Mouse (Mus musculus): ENCODE measurements around the gene Robo2.
"Not testable (repeated sequence)": the region's sequence is repeated elsewhere in the genome, so short reads cannot be mapped to it uniquely, and the experiment has no call there.

Gene Robo2

DNA sequence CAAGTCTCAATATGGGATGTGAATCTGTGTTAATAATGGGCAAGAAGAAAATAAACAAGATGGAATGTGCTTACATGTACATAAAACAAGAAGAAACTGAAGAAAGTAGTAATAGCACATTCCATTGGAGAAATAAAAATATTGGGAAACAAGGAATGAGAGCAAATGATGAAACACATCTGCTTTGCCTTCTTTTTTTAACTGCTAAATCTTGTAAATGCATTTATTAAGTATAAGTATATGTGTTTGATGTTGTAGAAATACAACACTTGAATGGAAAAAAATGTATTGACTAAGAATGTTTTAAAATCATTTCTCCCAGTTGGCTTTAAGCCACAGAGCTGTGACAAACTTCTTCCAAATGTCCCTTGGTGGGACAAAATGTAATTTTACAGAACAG is 350.1 kb downstream of the Robo2 start:
- no peak for DNase-seq

DNA sequence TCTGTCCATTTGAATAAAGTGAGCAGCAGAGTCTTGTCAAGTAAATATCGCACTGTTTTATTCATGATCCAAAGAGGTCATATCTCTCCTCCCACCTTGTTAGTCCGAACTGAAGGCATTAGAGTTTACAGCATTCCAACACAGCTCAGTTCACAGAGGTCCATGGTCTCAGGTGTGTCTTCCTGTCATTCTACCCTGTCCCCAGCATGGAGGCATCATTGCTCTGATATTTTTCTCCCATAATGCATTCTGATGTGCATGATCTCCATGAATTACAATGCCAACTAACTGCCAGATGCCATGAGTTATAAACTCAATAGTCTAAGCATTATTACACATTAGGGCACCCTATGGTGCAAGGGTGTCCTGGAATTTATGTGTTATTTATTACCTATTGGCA is 354.7 kb downstream of the Robo2 start:
- DNase-seq, result no peak

DNA sequence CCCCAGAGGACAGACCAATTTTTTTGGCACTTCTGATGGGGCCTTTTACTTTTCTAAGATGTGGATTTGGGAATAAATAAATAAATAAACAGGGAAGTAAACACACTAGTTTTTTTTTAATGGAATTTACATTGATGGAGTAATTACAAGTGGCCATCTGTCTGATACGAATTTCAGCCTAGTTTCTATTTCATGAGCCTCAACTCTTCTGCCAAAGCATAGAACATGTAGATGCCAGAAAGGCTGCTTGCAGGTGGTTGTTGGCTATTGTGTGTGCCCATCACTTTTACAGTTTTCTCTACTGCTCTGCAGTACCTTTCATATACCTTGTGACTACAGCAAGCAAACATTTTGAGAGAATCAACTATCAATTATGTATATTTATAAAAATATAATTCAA is 355.4 kb downstream of the Robo2 start:
- DNase-seq, result no peak

DNA sequence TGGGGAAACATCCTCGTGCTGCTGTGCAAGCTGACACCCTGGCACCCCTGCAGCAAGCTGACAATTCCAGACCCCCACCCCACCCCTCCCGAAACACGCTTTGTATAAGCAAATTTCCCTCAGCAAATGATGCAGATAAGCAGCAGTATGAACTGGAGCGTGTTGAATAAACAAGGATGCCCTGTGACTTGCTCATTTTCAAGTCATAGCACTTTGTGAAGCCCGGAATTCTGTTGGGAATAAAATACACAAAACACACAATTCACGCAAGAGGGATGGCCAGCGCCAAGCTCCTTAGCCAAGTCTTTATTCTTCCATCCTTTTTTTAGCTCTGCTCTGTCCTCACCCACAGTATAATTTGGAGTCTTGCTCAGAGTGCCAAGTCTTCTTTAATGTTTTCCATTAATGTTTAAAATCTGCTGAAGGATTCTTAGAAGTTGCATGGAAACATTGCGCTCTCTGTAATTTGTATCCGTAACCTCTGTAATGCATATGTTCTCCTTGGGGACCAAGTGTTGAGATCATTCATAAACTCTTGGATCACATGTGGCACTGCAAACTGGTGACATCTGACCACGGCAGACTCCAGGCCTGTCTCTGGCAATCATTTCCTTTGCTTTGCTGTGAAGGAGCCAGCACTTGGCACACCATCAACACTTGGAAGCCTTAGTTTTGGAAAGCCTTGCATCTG is 356.4 kb downstream of the Robo2 start:
- DNase-seq, result peak; percentile 48

DNA sequence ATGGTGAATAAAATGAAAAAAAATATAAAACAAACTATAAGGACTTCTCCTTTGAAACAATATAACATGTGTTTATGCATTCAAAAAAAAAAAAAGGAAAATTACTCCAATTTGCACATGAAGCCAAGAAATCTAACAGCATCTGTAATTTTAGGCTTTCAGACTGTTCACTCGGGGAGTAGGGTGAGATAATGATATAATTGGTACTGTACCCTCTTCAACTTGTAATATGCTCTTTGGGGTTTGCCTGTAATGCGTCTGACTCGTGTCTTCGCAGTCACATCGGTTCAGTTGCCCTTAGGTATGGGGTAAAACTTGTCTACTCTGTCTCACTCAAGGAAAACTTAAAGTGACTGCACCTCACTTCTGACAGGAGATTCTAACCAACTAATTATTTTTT is 362.2 kb downstream of the Robo2 start:
- no peak for DNase-seq

DNA sequence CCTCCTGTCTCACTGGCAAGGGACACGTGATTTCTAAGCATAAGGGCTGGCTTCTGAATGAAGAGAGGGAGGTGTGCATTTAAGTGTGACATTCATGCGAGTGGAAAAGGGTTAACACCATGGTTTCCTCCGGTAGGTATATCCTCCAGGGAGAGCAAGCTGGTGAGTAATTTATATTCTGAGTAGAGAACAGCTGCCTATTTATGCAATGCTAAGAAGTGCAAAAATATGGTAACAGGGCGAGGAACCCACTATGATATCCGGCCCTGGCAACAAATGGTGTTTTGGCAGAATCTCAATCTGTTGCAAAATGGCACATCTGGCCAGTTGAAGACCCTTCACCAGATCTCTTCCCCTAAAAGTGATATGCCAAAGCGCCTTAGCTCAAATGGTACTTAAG is 362.6 kb downstream of the Robo2 start:
- DNase-seq, result no peak

DNA sequence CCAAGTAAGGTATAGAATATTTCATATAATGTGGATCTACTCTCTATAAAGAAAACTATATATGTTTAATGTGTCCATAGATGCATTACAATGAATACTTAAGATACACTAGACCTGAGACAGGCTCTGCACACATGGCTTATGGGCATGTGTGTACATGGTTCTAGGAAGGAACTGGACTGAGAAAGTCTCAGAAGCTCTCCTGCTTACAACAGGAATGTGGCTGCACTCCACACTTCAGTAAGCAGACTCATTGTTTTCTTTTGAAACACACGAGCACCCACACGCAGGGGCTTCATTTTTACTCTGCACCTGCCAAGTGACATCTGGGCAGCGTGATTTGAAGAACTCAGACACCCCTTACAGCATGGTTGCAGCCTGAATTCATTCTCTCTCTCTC is 364.4 kb downstream of the Robo2 start:
- no peak for DNase-seq

DNA sequence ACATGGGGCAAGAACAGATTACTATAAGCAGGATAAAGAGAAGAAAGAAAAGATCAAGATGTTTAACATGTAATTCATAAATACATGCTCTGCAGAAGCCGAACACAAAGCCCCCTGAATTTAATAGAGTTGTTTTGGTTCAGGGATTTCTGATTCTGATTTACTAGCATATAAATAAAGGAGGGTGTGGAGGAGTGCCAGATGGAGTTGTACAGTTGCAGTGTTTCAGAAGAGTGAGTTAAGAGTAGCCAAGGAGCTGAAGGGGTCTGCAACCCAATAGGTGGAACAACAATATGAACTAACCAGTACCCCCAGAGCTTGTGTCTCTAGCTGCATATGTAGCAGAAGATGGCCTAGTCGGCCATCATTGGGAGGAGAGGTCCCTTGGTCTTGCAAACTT is 370.8 kb downstream of the Robo2 start:
- DNase-seq, result not testable (repeated sequence)

DNA sequence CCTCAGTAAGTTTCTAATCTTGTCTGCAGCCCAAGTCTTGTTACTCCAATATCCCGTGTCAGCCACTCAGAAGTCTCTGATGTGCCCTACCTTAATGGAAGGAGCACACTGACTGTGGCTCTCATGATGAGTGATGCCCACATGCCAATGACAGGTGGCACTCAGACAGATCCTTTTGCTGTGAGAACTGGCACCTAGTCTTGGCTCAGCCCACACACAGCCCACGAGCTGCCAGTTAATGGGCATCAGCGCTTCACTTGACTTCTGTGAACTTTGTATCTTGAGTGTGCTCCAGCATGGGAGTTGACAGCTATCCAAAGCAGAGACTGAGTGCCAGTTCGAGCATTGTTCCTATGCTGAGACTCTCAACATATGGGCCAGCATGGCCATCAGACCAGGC is 383.8 kb downstream of the Robo2 start:
- no peak for DNase-seq

DNA sequence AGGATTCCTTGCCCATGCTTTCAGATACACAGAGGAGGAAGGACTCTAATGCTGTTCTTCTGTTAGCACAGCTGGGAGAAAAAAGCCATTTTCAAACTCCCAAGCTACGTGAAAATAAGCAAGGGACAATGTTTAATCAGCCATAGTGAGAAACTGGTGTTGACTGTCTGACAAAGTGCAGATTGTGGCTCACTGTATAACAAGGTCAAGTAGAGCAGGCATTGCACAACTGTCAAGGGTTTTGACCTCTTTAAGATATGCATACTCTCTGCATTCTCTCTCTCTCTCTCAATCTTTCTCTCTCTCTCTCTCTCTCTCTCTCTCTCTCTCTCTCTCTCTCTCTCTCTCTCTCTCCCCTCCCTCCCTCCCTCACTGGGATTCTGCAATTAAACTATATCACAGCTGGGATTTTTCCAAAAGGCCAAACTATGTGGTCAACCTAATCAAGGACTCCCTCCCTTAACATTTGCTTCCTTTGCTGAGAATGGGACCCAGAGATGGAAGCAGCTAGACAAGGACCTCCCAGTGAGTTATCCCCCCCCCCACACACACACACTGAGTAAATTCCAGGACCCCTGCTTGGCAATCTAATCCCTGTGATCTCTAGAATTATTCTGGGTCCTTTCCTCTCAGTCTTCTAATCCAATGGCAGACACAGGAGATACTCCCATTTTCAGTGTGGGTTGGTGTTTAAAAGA is 389.2 kb downstream of the Robo2 start:
- DNase-seq, result no peak

DNA sequence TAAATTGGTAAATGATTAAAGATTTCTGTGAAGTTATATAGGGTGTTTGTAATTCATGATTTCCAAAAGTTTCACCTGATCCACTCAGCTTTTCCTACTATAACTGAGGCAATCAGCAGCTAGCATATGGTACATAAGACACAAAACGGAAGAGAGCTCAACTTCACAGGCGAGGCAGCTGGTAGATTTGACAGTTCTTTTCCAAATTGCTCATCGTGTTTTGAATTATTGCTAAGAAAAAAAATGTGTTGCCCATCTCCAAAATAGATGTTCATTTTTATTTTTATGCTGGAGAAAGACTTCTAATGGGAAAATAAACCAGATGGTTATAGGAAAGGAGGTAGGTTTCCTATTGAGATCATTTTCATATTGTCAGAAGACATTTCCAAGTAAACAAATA is 405.9 kb downstream of the Robo2 start:
- DNase-seq, result no peak

DNA sequence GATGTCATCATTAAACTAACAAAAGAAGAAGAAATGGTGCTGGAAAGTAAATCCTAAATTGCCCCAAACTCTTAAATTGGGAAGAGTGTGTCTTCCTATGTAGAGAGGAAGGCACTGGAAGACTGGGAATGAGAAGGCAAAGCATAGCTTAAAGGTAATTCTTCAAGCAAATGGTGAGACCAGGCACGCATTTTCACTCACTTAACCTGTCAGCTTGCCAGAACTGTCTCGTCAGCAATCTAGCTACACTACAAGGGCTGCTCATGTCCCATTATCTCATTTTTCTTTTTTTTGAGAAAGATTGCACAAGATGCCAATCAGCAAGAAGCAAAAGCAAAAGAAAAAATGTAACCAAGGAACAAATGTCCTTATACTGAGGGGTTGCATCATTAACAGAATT is 410.3 kb downstream of the Robo2 start:
- DNase-seq, result no peak

DNA sequence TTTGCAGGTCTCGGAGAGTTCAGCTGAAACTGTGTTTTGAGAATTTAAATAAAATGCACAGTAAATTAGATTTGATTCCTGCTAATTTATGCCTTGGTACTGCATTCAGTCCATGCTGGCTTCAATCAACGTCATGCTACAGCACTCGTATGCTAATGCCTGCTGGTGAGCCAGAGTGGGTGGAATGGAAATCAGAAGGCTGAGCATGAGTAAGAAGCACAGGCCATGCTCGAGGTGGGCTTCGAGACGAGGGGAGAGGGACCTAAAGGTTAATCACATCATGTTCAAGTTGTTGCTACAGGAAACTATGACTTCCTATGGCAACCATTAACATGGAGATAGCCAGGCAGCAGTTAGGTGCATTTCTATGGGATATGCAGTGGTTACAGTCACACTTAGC is 420.4 kb downstream of the Robo2 start:
- no peak for DNase-seq

DNA sequence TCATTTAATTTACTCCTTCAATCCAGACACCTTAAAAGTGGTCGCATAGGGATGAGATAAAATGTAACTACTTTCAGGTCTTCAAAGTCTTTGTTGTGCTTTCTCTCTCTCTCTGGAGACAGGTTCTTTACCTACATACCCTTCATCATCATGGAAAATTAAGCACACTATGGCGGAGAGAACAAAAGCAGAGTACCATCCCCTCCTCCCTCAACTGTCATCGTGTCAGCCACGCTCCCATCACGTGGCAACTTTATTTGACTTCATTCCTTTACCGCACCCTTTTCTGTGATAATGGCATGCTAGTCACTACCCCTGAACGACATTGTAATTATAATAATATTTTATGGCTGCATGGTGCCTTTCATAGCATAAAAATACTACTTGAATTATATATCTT is 442.1 kb downstream of the Robo2 start:
- DNase-seq, result no peak

DNA sequence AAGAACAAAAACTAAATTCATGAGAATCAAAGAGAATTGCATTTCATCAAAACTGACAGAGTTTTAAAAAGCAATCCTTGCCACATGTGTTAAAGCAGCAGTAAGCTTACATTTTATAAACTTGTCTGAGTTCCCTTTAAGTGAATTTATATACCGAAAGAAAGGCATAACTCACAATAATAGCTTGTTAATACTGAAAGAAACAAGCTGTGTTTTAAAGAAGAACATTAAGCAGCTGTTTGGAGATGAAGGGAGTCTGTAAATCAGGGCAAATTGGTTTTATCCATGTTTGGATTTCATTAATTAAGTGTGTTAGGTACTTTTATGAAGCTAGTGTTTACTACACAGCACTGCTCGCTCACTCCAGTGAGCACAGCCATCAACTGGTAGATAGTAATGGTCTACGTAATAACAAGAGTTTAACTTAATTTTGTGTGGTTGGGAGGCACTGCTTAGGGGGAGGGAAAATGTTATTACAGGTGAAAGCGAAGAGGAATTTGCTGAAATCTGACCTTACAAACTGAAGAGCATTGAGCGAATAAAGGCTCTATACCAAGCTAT is 447.2 kb downstream of the Robo2 start:
- DNase-seq, result no peak

DNA sequence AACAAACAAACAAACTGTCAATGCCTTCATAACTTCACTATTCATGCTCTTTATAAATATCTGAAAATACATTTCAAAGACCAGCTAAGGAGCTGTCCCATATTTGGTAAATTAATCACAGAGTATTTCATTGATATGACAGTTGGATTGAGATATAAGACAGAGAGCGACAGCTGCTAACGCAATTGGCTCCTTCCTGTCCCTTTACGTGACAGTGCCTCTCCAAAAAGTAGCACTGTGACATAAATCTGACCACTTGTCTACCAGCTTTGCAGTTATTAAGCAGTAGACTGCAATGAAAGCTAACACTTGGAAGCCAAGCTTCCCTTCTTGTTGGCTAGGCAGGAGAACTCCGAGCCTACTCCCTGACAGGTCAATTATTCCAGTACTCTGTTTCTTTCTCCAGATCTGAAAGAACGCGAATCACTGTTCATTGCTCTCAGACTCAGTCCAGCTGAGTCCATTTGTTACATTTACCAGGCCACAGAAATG is 452.1 kb downstream of the Robo2 start:
- DNase-seq, result no peak

DNA sequence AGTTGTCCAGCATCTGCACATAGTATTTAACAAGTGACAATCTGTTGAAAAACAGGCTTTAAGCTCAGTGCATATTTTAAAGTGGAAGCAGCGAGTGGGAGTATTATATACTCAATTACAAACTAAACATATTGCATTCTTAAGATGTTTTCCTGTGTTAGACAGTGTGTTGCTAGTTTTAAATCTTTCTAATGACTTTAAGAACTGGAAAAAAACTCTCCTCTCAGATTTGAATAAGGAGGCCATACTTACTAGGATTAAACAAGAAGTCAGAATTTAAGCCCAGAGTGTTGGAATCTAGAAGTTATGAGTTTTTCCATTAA is 453.1 kb downstream of the Robo2 start:
- DNase-seq, result no peak

DNA sequence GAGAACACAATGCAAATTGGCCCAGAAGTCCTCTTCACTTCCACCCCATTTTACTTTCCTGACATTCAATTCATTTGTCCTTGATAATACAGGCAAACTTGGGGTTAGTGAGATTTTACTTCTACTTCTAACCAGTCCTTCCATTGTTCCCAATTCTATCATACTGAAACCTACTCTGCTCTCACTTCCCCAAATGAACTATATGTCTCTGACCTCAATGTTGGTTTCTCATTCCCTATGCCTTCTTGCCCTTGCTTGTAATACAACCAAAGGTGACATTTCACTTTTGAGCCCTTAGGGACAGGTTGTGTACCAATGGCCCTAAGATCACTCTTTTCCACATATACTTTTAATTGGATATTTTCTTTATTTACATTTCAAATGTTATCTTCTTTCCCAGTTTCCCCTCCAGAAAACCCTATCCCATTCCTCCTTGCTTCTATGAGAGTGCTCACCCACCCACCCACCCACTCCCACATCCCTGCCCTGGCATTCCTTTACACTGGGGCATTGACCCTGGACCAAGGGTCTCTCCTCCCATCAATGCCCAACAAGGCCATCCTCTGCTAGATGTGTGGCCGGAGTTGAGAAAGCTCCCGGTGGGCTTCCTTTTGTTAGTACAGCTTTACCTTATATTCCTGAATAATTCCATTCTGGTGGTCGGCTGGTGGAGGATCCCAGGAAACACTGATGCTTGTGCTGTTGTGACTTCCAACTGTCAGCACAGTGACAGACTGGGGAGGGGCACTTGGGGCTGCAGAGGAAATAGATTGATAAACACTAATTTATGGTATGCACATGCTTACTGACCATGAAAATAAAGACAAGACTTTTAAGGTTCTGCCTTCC is 453.7 kb downstream of the Robo2 start:
- DNase-seq, result no peak

DNA sequence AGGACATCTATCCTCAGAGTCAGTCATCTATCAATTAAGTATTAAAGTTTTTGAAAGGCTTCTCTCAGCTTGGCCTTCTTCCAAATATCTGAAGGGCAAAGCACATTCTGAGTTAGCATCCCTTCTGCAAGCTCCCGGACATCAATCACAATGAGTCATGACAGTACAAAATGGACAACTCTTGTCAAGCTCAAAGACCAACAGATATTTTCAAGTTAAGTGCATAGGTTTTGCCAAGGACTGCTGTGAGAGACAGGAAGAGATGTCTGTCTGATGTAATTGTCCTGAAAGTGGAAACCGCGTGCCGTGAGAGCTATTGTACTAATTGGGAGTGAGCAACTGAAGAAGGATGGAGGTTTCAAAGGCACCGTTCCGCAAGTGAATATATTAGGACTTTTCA is 465.5 kb downstream of the Robo2 start:
- no peak for DNase-seq

DNA sequence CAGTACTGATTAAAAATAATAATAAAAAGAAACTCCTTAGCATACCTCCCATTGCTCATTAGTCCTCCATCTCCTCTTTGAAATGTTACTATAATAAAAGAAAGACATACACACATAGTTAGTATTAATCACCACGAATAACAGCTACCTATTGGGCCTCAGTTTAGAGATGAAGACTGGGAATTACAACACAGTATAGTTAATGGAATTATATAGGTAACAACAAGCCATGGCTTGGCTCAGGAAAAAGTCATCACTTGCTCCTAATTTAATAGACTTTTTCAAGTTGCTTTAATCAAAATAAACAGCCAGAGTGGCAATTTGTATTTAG is 471.4 kb downstream of the Robo2 start:
- DNase-seq, result no peak

DNA sequence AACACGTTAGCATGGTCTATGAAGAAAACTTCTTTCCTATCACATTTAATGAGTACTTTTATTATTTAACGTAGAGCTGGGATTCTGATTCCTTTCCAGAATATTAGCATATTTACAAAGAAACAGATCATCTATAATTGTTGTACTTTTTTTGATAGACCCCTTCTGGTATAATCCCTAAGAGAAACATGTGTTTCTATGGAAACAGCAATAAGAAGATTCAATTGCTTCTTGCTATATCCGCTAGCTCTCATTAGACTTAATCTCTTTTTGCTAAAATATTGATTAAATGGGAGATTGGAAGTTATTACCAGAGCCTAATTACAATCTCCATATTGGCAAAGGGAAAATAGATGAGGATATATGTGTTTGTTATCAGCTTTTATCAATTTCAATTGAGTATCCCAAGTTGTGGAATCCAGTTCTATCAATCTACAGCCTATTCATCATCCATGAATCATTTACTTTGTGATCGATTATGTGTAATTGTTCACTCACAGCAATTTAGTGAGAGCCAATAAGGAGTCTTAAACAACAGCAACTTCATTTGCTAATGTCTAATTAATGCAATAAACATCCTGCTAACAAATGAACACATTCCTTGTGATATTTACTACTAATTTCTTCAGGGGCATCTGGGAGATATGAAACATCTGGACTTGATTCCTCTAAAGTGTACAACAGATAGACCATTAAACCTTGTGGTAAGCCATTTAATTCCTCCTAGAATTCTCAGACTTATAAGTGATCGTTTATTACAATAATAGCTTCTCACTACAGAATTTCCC is 472.0 kb downstream of the Robo2 start:
- no peak for DNase-seq

DNA sequence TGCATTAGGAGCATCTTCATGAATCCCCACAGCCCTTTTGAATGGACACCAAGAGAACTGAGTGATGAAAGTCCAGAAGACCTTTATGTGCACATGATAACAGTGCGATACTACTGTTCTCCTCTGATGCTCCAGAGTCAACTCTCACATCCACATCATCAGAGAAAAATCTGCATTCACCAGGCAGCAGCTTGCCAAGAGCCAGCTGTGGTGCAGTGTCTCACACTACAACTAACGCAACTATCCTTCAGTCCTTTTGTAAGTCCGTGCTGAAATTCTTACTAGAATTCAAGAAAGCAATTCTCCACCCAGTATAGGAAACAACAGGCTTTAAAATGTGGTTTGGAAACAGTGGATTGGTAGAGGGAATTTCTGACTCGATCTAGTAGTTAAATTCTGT is 481.3 kb downstream of the Robo2 start:
- no peak for DNase-seq

DNA sequence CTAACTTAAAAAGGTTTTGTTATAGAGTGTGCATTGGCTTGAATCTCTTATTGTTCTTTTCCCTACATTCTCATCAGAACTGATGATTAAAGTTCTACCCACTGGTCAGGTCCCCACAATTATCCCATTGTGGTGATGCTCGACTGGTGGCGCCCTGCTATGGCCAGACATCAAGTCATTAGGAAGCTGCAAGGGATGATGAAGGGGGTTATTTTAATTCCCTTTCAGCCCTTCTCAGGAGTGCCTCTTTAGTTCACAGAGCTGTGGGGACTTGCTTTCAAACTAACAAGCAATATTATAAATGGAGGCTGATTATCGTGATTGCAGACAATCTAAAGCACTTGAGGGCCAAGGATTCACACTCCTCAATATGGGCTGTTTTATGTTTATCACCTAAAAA is 484.1 kb downstream of the Robo2 start:
- DNase-seq, result no peak
